Mouse (Mus musculus) liver, embryonic 16.5 days (tissue): ENCODE measurements at regions not wholly inside any gene's neighbourhood (a gene's known extent, or its start where the extent isn't known, plus 50 kb on each side); places are given as distances from the start of the nearest gene placed in this dataset.

ENCODE experiments used
- ATAC-seq: fragments of 200-750 bp; cut with Nextera tagmentation; 2 replicates; pipeline ENCODE4 v1.8.0; 2017; ENCODE audit warnings: low read depth, mild to moderate bottlenecking, moderate number of reproducible peaks, moderate library complexity
- H3K27ac ChIP-seq: fragments of 300-500 bp; sonication (generic); 2 replicates; pipeline ENCODE4 v1.5.1; 2014; ENCODE audit warnings: mild to moderate bottlenecking, low read length
- H3K27me3 ChIP-seq: fragments of 300-500 bp; sonication (generic); 2 replicates; pipeline ENCODE4 v1.6.1; 2014; ENCODE audit warnings: low read depth, low read length, mixed read lengths; ENCODE audit not compliant: control insufficient read depth, insufficient read depth
- H3K36me3 ChIP-seq: fragments of 300-500 bp; sonication (generic); 2 replicates; pipeline ENCODE4 v1.6.1; 2014; ENCODE audit warnings: mild to moderate bottlenecking; ENCODE audit not compliant: control insufficient read depth, insufficient read depth
- H3K4me1 ChIP-seq: fragments of 300-500 bp; sonication (generic); 2 replicates; pipeline ENCODE4 v1.6.1; 2014; ENCODE audit warnings: low read depth, low read length, mixed read lengths; ENCODE audit not compliant: control insufficient read depth
- H3K4me2 ChIP-seq: fragments of 300-500 bp; sonication (generic); 2 replicates; pipeline ENCODE4 v1.6.1; 2014; ENCODE audit warnings: low read depth, low read length, mixed read lengths
- H3K4me3 ChIP-seq: fragments of 300-500 bp; sonication (generic); 2 replicates; pipeline ENCODE4 v1.5.1; 2014; ENCODE audit warnings: low read depth, mild to moderate bottlenecking, low read length
- H3K9ac ChIP-seq: fragments of 300-500 bp; sonication (generic); 2 replicates; pipeline ENCODE4 v1.6.1; 2014; ENCODE audit warnings: low read depth, low read length
- H3K9me3 ChIP-seq: fragments of 300-500 bp; sonication (generic); replicated peaks from 2 replicates; pipeline ENCODE4 v1.6.1; 2016; ENCODE audit warnings: low read length; ENCODE audit not compliant: control insufficient read depth
- WGBS: fragments of 180-500 bp; shearing (Covaris S2); extraction: QIAGEN DNeasy Blood & Tissue Kit; methylation state at CpG from one replicate; pipeline ENCODE4 v1.1.7; 2014; ENCODE audit not compliant: insufficient replicate concordance; 5-methylcytosine and 5-hydroxymethylcytosine counted together

DNA sequence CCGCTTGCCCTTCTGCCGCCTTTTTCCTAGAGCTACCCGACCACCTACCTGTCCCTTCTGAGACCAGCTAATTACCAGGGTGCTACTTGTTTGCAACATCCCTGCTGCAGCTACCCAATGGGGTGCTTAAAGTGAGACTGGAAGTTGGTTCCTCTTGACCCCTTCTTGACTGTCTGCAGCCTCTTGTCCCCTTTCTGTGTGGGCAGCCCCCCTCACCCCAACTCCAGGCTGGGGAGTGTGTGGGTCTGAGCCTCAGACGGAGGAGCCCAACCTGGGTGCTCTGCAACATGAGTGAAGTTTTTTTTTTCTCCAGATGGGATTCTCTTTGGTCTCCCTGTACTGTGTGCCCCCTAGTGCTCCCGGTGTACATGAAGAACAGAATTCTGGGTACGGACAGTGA is 91.7 kb downstream of the Fam168b start:
- no peak for ATAC-seq
- peaks cover 46% of the 10 kb centered on the region for H3K27me3 ChIP-seq

DNA sequence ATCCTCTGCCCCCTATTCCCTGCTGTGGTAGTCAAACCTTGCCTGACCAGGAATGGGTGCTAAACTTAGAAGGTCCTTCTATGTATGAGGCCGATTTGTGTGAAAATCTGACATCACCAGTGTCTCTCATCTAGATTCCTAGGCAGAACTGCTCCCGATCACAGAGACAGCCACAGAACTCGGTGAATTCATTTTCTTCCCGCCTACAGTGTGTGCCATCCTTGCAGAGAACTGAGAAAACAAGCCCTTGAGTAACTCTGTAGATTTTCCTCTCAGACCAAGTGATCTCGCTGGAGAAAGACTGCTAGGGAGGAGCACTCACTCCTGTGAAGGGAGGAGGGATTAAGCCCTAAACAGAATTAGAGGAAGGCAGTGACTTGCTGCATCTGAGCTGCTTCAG is 89.3 kb downstream of the Fam168b start:
- 32% methylated on average over 5 of the region's 5 CpGs for WGBS
- Histone ChIP-seq H3K27ac (no peak overlapping the region), H3K9ac (no peak overlapping the region), H3K9me3 (no peaks in the 10 kb centered on the region), H3K27me3 (peaks cover 42% of the 10 kb centered on the region), H3K4me2 (no peak overlapping the region), H3K4me3 (no peak overlapping the region), H3K36me3 (no peaks in the 10 kb centered on the region), H3K4me1 (no peaks in the 10 kb centered on the region)
- ATAC-seq: no peak

More for the DNA sequence above, 91.7 kb downstream of the Fam168b start:
- Histone ChIP-seq H3K4me3 (no peak overlapping the region), H3K27ac (no peak overlapping the region), H3K4me2 (no peak overlapping the region), H3K4me1 (no peaks in the 10 kb centered on the region), H3K36me3 (no peaks in the 10 kb centered on the region), H3K9ac (no peak overlapping the region), H3K9me3 (no peaks in the 10 kb centered on the region)
- 1% methylated on average over 6 of the region's 6 CpGs for WGBS

DNA sequence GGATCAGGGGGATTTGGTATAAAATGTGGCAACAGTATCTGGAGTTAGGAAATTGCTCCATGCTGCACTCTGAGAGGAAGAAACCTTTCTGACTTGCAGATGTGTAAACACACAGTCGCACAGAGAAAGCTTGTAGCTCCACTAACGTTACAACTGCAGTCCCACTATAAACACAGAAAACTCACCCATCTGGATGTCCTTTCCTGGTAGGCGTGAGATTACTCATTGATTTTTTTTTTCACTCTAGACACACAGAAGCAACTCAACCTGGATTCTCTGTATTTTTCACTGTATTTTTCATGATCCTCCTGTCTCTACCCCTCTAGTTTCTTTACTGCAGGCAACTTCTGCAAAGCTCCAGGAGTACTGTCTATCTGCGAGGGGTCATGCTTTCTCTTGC is 82.3 kb downstream of the Fam168b start:
- Histone ChIP-seq H3K4me1 (no peaks in the 10 kb centered on the region), H3K4me2 (no peak overlapping the region), H3K9me3 (no peaks in the 10 kb centered on the region), H3K9ac (no peak overlapping the region), H3K36me3 (no peaks in the 10 kb centered on the region), H3K27me3 (no peaks in the 10 kb centered on the region), H3K4me3 (no peak overlapping the region), H3K27ac (no peak overlapping the region)
- no peak for ATAC-seq
- 40% methylated on average over 4 of the region's 4 CpGs for WGBS

DNA sequence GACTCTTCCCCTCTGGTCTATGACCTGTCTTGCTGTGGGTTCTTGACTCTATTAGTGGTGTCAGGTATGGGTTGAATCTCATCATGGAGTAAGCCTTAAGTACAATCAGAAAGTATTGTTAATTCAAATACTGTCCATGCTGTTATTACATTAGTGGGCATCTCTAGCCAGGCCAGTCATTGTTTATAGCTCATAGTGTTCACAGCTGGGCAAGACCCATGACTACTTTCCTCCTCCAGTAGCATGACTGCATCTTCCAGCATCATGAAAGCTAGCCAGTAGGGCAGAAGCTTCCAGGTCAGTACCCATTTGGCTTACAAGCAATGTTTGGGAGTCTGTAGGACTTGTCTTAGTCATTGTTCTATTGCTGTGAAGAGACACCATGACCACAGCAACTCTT is 81.4 kb downstream of the Fam168b start:
- Histone ChIP-seq H3K4me2 (no peak overlapping the region), H3K4me3 (no peak overlapping the region), H3K27me3 (no peaks in the 10 kb centered on the region), H3K9me3 (no peaks in the 10 kb centered on the region), H3K27ac (no peak overlapping the region), H3K9ac (no peak overlapping the region), H3K36me3 (no peaks in the 10 kb centered on the region), H3K4me1 (no peaks in the 10 kb centered on the region)
- ATAC-seq: no peak

DNA sequence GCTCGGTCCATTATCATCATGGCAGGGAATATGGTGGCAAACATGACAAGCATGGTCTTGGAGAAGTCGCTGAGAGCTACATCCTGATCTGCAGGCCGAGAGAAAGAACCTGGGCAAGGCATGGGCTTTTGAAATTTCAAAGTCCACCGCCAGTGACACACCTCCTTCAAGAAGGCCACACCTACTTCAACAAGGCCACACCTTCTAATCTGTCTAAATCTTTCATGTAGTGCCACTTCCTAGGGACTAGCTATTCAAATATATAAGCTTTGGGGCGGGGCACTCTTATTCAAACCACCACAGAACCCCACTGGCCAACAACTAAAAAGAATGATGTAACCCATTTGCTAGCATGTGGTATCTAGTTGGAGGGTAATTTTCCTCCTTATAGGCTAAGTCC is 81.0 kb downstream of the Fam168b start:
- Histone ChIP-seq H3K4me3 (no peak overlapping the region), H3K36me3 (no peaks in the 10 kb centered on the region), H3K4me2 (no peak overlapping the region), H3K9ac (no peak overlapping the region), H3K4me1 (no peaks in the 10 kb centered on the region), H3K9me3 (no peaks in the 10 kb centered on the region), H3K27ac (no peak overlapping the region), H3K27me3 (no peaks in the 10 kb centered on the region)
- 64% methylated on average over 5 of the region's 5 CpGs for WGBS
- ATAC-seq: no peak
